Mouse (Mus musculus): ENCODE data around the gene Tmem129. TPM values are rescaled to one million over a fixed set of nuclear protein-coding genes. Genes with fewer than 3 reads are reported as not detected.
A peak's percentile ranks its signal among the peaks of the same experiment; 100 is the strongest.

The Tmem129 gene
- 31.8 and 33.2 TPM in 2 replicates for polyA plus RNA-seq (2015; fragmentation: Nextera tagmentation; extraction: Ambion mirVana)

- WGBS, result under 1% methylated on average over 60 of the region's 60 CpGs
- no peaks in the 10 kb centered on the region for H3K27me3 ChIP-seq
- H3K36me3 ChIP-seq, result peaks cover 30% of the 10 kb centered on the region
- peak; percentile 99 for ATAC-seq
- peak within 1 kb of the TSS; percentile 81 for H3K9ac ChIP-seq (replicated peaks)
- peak within 1 kb of the TSS; percentile 90 for H3K27ac ChIP-seq
- peak within 1 kb of the TSS; percentile 93 for H3K4me2 ChIP-seq (replicated peaks)
- peak within 1 kb of the TSS; percentile 70 for H3K4me3 ChIP-seq (replicated peaks)
- H3K4me1 ChIP-seq (replicated peaks), result peaks cover 44% of the 10 kb centered on the region
- H3K9me3 ChIP-seq, result no peaks in the 10 kb centered on the region
Measured at GRCm38 (mm10) chr5:33657787-33658663, at the start of gene Tmem129, which contains the start of gene Tacc3. Gene Tmem129 (minus strand): TSS chr5:33658416. Gene Tacc3 (plus strand): TSS chr5:33658128.

GRCm38 (mm10) chr5:33707163-33707562, 48.9 kb upstream of the Tmem129 start:
- peaks cover 30% of the 10 kb centered on the region for H3K4me1 ChIP-seq (replicated peaks)
- no peak overlapping the region for H3K4me2 ChIP-seq (replicated peaks)
- no peaks in the 10 kb centered on the region for H3K9me3 ChIP-seq
- 86% methylated on average over 4 of the region's 4 CpGs for WGBS
- no peaks in the 10 kb centered on the region for H3K36me3 ChIP-seq
- peaks cover 47% of the 10 kb centered on the region for H3K27me3 ChIP-seq
- ATAC-seq, result no peak
- H3K27ac ChIP-seq, result no peak overlapping the region
- no peak overlapping the region for H3K4me3 ChIP-seq (replicated peaks)
- no peak overlapping the region for H3K9ac ChIP-seq (replicated peaks)

- Histone ChIP-seq H3K9ac (replicated peaks) (no peak overlapping the region), H3K4me1 (replicated peaks) (peaks cover 32% of the 10 kb centered on the region), H3K27me3 (peaks cover 52% of the 10 kb centered on the region), H3K27ac (peak overlapping the region; percentile 74), H3K9me3 (no peaks in the 10 kb centered on the region), H3K36me3 (no peaks in the 10 kb centered on the region), H3K4me2 (replicated peaks) (no peak overlapping the region), H3K4me3 (replicated peaks) (no peak overlapping the region)
- WGBS, result 96% methylated on average over 1 of the region's 1 CpGs
- no peak for ATAC-seq
Measured at GRCm38 (mm10) chr5:33706350-33706629, 48.1 kb upstream of the Tmem129 start.

GRCm38 (mm10) chr5:33705612-33706349, 47.6 kb upstream of the Tmem129 start:
- H3K27me3 ChIP-seq, result peaks cover 56% of the 10 kb centered on the region
- H3K4me1 ChIP-seq (replicated peaks), result peaks cover 32% of the 10 kb centered on the region
- no peaks in the 10 kb centered on the region for H3K36me3 ChIP-seq
- peak overlapping the region; percentile 74 for H3K27ac ChIP-seq
- peak; percentile 41 for ATAC-seq
- no peak overlapping the region for H3K9ac ChIP-seq (replicated peaks)
- 11% methylated on average over 9 of the region's 9 CpGs for WGBS
- H3K9me3 ChIP-seq, result no peaks in the 10 kb centered on the region
- H3K4me3 ChIP-seq (replicated peaks), result no peak overlapping the region
- peak overlapping the region; percentile 15; the same call in 1 of the 2 replicates for H3K4me2 ChIP-seq (replicated peaks)

- Histone ChIP-seq H3K36me3 (no peaks in the 10 kb centered on the region), H3K4me2 (replicated peaks) (peak overlapping the region; percentile 15; the same call in 1 of the 2 replicates)
- peak; percentile 89 for ATAC-seq
Measured at GRCm38 (mm10) chr5:33704945-33705611, 46.9 kb upstream of the Tmem129 start.

GRCm38 (mm10) chr5:33703999-33704398, 45.8 kb upstream of the Tmem129 start:
- Histone ChIP-seq H3K27ac (peak overlapping the region; percentile 74), H3K9me3 (no peaks in the 10 kb centered on the region), H3K4me3 (replicated peaks) (no peak overlapping the region), H3K9ac (replicated peaks) (no peak overlapping the region), H3K4me2 (replicated peaks) (no peak overlapping the region), H3K27me3 (peaks cover 64% of the 10 kb centered on the region), H3K36me3 (no peaks in the 10 kb centered on the region), H3K4me1 (replicated peaks) (peaks cover 48% of the 10 kb centered on the region)
- 19% methylated on average over 8 of the region's 8 CpGs for WGBS
- ATAC-seq, result peak; percentile 53

More at GRCm38 (mm10) chr5:33704945-33705611, 46.9 kb upstream of the Tmem129 start:
- Histone ChIP-seq H3K27ac (peak overlapping the region; percentile 74), H3K9ac (replicated peaks) (0 out of 2 replicates have a peak overlapping the region, but pooled peaks have one; percentile 41), H3K4me1 (replicated peaks) (peaks cover 38% of the 10 kb centered on the region), H3K4me3 (replicated peaks) (no peak overlapping the region), H3K9me3 (no peaks in the 10 kb centered on the region), H3K27me3 (peaks cover 54% of the 10 kb centered on the region)
- WGBS, result under 1% methylated on average over 11 of the region's 11 CpGs

- 84% methylated on average over 11 of the region's 11 CpGs for WGBS
- H3K9me3 ChIP-seq, result no peaks in the 10 kb centered on the region
- H3K27me3 ChIP-seq, result peaks cover 66% of the 10 kb centered on the region
- H3K4me1 ChIP-seq (replicated peaks), result peaks cover 70% of the 10 kb centered on the region
- H3K36me3 ChIP-seq, result no peaks in the 10 kb centered on the region
- ATAC-seq, result no peak
- no peak overlapping the region for H3K4me3 ChIP-seq (replicated peaks)
- no peak overlapping the region for H3K9ac ChIP-seq (replicated peaks)
- no peak overlapping the region for H3K4me2 ChIP-seq (replicated peaks)
- no peak overlapping the region for H3K27ac ChIP-seq
Measured at GRCm38 (mm10) chr5:33701832-33702231, 43.6 kb upstream of the Tmem129 start.

- no peaks in the 10 kb centered on the region for H3K9me3 ChIP-seq
- no peak for ATAC-seq
- no peak overlapping the region for H3K4me3 ChIP-seq (replicated peaks)
- H3K27ac ChIP-seq, result no peak overlapping the region
- peaks cover 75% of the 10 kb centered on the region for H3K4me1 ChIP-seq (replicated peaks)
- no peaks in the 10 kb centered on the region for H3K36me3 ChIP-seq
- H3K4me2 ChIP-seq (replicated peaks), result no peak overlapping the region
- H3K27me3 ChIP-seq, result peaks cover 65% of the 10 kb centered on the region
- H3K9ac ChIP-seq (replicated peaks), result no peak overlapping the region
- WGBS, result 55% methylated on average over 13 of the region's 13 CpGs
Measured at GRCm38 (mm10) chr5:33700010-33700409, 41.8 kb upstream of the Tmem129 start.

GRCm38 (mm10) chr5:33698669-33699068, 40.5 kb upstream of the Tmem129 start:
- Histone ChIP-seq H3K27me3 (peaks cover 76% of the 10 kb centered on the region), H3K9me3 (no peaks in the 10 kb centered on the region), H3K4me3 (replicated peaks) (no peak overlapping the region), H3K4me2 (replicated peaks) (no peak overlapping the region), H3K36me3 (no peaks in the 10 kb centered on the region), H3K4me1 (replicated peaks) (peaks cover 75% of the 10 kb centered on the region), H3K9ac (replicated peaks) (no peak overlapping the region), H3K27ac (peak overlapping the region; percentile 30)
- no peak for ATAC-seq
- WGBS, result 72% methylated on average over 5 of the region's 5 CpGs

GRCm38 (mm10) chr5:33697947-33698512, 39.8 kb upstream of the Tmem129 start:
- Histone ChIP-seq H3K27me3 (peaks cover 79% of the 10 kb centered on the region), H3K36me3 (no peaks in the 10 kb centered on the region), H3K9me3 (no peaks in the 10 kb centered on the region), H3K27ac (peak overlapping the region; percentile 30), H3K4me3 (replicated peaks) (no peak overlapping the region), H3K4me2 (replicated peaks) (no peak overlapping the region), H3K9ac (replicated peaks) (no peak overlapping the region), H3K4me1 (replicated peaks) (peaks cover 78% of the 10 kb centered on the region)
- 10% methylated on average over 13 of the region's 13 CpGs for WGBS
- peak; percentile 53 for ATAC-seq

GRCm38 (mm10) chr5:33697534-33697933, 39.3 kb upstream of the Tmem129 start:
- Histone ChIP-seq H3K4me2 (replicated peaks) (no peak overlapping the region), H3K36me3 (no peaks in the 10 kb centered on the region), H3K27ac (peak overlapping the region; percentile 1; the same call in 1 of the 2 replicates), H3K9me3 (no peaks in the 10 kb centered on the region), H3K9ac (replicated peaks) (no peak overlapping the region), H3K4me1 (replicated peaks) (peaks cover 83% of the 10 kb centered on the region), H3K4me3 (replicated peaks) (no peak overlapping the region), H3K27me3 (peaks cover 78% of the 10 kb centered on the region)
- no peak for ATAC-seq
- 8% methylated on average over 1 of the region's 1 CpGs for WGBS
